7 mouse cellular contexts compared by ENCODE assay signal in the genomic region with DNA sequence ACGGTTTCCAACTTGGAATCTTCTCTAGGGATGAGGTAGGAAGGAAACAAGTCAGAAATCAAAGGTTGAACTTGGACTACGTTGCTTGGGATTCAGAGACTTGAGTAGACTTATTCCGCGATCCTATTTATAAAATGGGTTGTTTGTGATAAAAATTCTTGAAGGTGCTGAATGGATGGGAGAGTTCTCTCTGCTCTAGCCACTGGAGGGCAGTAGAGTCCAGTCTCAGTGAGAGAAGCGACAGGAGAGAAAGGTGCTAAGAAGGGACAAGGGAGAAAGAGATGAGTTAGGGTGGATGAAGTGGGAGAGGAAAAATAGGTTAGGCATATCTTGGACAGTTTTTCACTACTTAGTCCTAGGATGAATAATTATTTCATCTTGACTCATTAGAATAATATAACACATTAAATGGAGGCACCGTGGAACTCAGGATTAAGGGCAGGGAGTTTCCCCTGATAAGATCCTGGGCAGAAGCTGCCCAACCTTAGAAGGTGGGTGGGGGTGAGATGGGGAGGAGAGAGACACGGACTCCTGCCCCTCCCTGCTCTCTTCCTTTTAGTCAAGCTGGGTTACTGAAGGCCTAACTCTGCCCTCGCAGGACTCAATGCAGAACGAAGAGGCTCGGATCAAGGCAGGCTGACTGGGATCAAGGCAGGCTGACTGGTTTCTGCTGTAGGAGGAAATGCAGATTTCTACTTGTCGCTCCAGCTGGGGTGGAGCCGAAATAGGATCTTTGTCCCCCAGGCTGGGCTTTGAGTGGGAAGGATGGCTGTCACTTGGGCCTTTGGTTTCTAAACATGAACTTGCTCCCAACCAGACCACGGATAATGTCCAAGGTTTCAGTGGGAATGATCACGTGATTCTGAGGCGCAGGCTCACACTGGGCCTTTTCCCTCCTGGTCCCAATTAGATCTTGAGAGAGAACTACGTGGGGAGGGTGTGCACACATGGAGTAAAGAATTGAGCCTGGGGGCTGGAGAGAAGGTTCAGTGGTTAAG. TPM values are rescaled to one million over a fixed set of nuclear protein-coding genes. Genes with fewer than 3 reads are reported as not detected.
DNase-seq lines count a peak whose midpoint lies in the region; ATAC-seq and TF ChIP-seq lines count a peak whose summit lies in the region.

No protein-coding gene starts in this region.

- intact Hi-C loops in left cerebral cortex, adult 2 months (cut with DNase I) = loop anchor here (1.0 to 10.0 kb wide), 3 partner anchors 50 to 203 kb away; a partner anchor contains a TSS

- 32% methylated on average over 16 of the region's 16 CpGs for WGBS in forebrain, postnatal 0 days
- 31% methylated on average over 16 of the region's 16 CpGs for WGBS in hindbrain, postnatal 0 days
- WGBS in macrophage (ENCODE audit: missing documents) = 53% methylated on average over 16 of the region's 16 CpGs

- TF ChIP-seq CTCF in forebrain, postnatal 0 days (IDR thresholded peaks at IDR 0.05; ENCODE audit: low read depth) = peak; percentile 88
- peak; percentile 90 for TF ChIP-seq CTCF in hindbrain, postnatal 0 days (IDR thresholded peaks at IDR 0.05; ENCODE audit: low read depth)
- TF ChIP-seq CTCF in left cerebral cortex, adult 2 months (IDR thresholded peaks at IDR 0.05) = peak; percentile 95

- no peaks in the 10 kb centered on the region for H3K27me3 ChIP-seq in forebrain, postnatal 0 days (ENCODE audit: insufficient read depth, low read length)
- H3K27me3 ChIP-seq in hindbrain, postnatal 0 days (ENCODE audit: insufficient read depth, low read length) = no peaks in the 10 kb centered on the region

- H3K79me2 ChIP-seq in macrophage (ENCODE audit: inconsistent target) = peaks cover 2% of the 10 kb centered on the region; the same call in 1 of the 2 replicates

- peak overlapping the region; percentile 42 for H3K4me3 ChIP-seq in forebrain, postnatal 0 days (ENCODE audit: low read depth, low read length)
- peak overlapping the region; percentile 55 for H3K4me3 ChIP-seq in hindbrain, postnatal 0 days (ENCODE audit: low read length)
- peak overlapping the region; percentile 59 for H3K4me3 ChIP-seq in left cerebral cortex, adult 2 months
- H3K4me3 ChIP-seq in macrophage (ENCODE audit: inconsistent target) = peak overlapping the region; percentile 23

- peak overlapping the region; percentile 82 for H3K27ac ChIP-seq in forebrain, postnatal 0 days (ENCODE audit: low read depth, low read length)
- peak overlapping the region; percentile 80 for H3K27ac ChIP-seq in hindbrain, postnatal 0 days
- H3K27ac ChIP-seq in left cerebral cortex, adult 2 months = peak overlapping the region; percentile 97
- H3K27ac ChIP-seq in macrophage = no peak overlapping the region

- DNase-seq in ZHBTc4 (ENCODE audit: low read depth, low spot score) = peak; percentile 88
- peak; percentile 76 for DNase-seq in cerebellum, adult 8-10 months
- peak; percentile 91 for DNase-seq in forebrain, postnatal 0 days
- DNase-seq in hindbrain, postnatal 0 days (ENCODE audit: low spot score) = peak; percentile 88
- DNase-seq in left cerebral cortex, adult 2 months (ENCODE audit: extremely low spot score in 1 of 2, low spot score in 2 of 2) = peak; percentile 65 to 72
- peak; percentile 65 for DNase-seq in right cerebral cortex, postnatal 14 days

- H3K9ac ChIP-seq in forebrain, postnatal 0 days = peak overlapping the region; percentile 51
- H3K9ac ChIP-seq in hindbrain, postnatal 0 days (replicated peaks; ENCODE audit: low read length) = peak overlapping the region; percentile 64

- ATAC-seq in forebrain, postnatal 0 days = peak; percentile 76
- peak; percentile 59; the same call in 1 of the 2 replicates for ATAC-seq in hindbrain, postnatal 0 days

- H3K9me3 ChIP-seq in forebrain, postnatal 0 days (ENCODE audit: low read length) = no peaks in the 10 kb centered on the region
- no peaks in the 10 kb centered on the region for H3K9me3 ChIP-seq in hindbrain, postnatal 0 days (ENCODE audit: low read length)

- peaks cover 20% of the 10 kb centered on the region for H3K36me3 ChIP-seq in forebrain, postnatal 0 days (ENCODE audit: insufficient read depth)
- H3K36me3 ChIP-seq in hindbrain, postnatal 0 days (ENCODE audit: insufficient read depth, low read length) = peaks cover 3% of the 10 kb centered on the region; the same call in 1 of the 2 replicates
- peaks cover 28% of the 10 kb centered on the region; the same call in 1 of the 2 replicates for H3K36me3 ChIP-seq in macrophage (ENCODE audit: inconsistent target)

- H3K4me1 ChIP-seq in forebrain, postnatal 0 days (ENCODE audit: insufficient read depth) = no peaks in the 10 kb centered on the region
- H3K4me1 ChIP-seq in hindbrain, postnatal 0 days (ENCODE audit: insufficient read depth, low read length) = no peaks in the 10 kb centered on the region

- H3K4me2 ChIP-seq in forebrain, postnatal 0 days (ENCODE audit: low read depth) = peak overlapping the region; percentile 97
- H3K4me2 ChIP-seq in hindbrain, postnatal 0 days (ENCODE audit: low read depth, low read length) = peak overlapping the region; percentile 86

RNA-seq across cellular contexts. Expression of a gene that starts 0.8 kb away (rescaled TPM):
- 4.3 and 5.0 TPM in 2 replicates for total RNA-seq in forebrain, postnatal 0 days (2014; rRNA removed)
- 5.1 and 6.9 TPM in 2 replicates for polyA plus RNA-seq in forebrain, postnatal 0 days (2015; fragmentation: Nextera tagmentation; extraction: Ambion mirVana)
- 4.3 and 5.1 TPM in 2 replicates for total RNA-seq in hindbrain, postnatal 0 days (2014; rRNA removed)
- polyA plus RNA-seq in hindbrain, postnatal 0 days (2015; fragmentation: Nextera tagmentation; extraction: Ambion mirVana) = 5.3 and 7.8 TPM in 2 replicates
- total RNA-seq in left cerebral cortex, adult 2 months (2021) = 1 to 10 TPM; 6.2 to 7.1 TPM
- total RNA-seq in macrophage (2018; cell fraction: chromatin; rRNA removed) = under 1 TPM in 2 of 26 experiments, not detected in 24; 0.57 to 0.70 TPM
- under 1 TPM in 18 of 26 experiments, not detected in 8; 0.05 to 0.37 (median 0.14) TPM for total RNA-seq in macrophage (2018; cell fraction: cytosol; rRNA removed)
- total RNA-seq in macrophage (2018; cell fraction: nucleus; rRNA removed) = under 1 TPM in 2 of 26 experiments, not detected in 24; 0.30 to 0.43 TPM
- 0.11 TPM in 1 of 3 replicates, not detected in the others for polyA plus RNA-seq in macrophage (2018)

RNA-seq across cellular contexts. Expression of a gene that starts 8.5 kb away (rescaled TPM):
- 1.0 and 2.0 TPM in 2 replicates for total RNA-seq in forebrain, postnatal 0 days (2014; rRNA removed)
- polyA plus RNA-seq in forebrain, postnatal 0 days (2015; fragmentation: Nextera tagmentation; extraction: Ambion mirVana) = 1.3 and 1.8 TPM in 2 replicates
- total RNA-seq in hindbrain, postnatal 0 days (2014; rRNA removed) = 2.8 and 5.0 TPM in 2 replicates
- polyA plus RNA-seq in hindbrain, postnatal 0 days (2015; fragmentation: Nextera tagmentation; extraction: Ambion mirVana) = 3.8 and 4.9 TPM in 2 replicates
- 1 to 10 TPM; 3.0 to 3.1 TPM for total RNA-seq in left cerebral cortex, adult 2 months (2021)
- 10 to 100 TPM in 20 of 26 experiments, 1 to 10 TPM in 6; 3.4 to 39.1 (median 20.3) TPM for total RNA-seq in macrophage (2018; cell fraction: chromatin; rRNA removed)
- 10 to 100 TPM; 13.0 to 64.3 (median 29.2) TPM for total RNA-seq in macrophage (2018; cell fraction: cytosol; rRNA removed)
- total RNA-seq in macrophage (2018; cell fraction: nucleus; rRNA removed) = 100 to 1,000 TPM in 4 of 26 experiments, 10 to 100 TPM in 22; 23.6 to 124 (median 49.3) TPM
- 14.3 to 25.8 TPM (median 18.7 TPM) in 3 replicates for polyA plus RNA-seq in macrophage (2018)

RNA-seq across cellular contexts. Expression of a gene that starts 15.9 kb away (rescaled TPM):
- 18.2 and 27.0 TPM in 2 replicates for total RNA-seq in forebrain, postnatal 0 days (2014; rRNA removed)
- polyA plus RNA-seq in forebrain, postnatal 0 days (2015; fragmentation: Nextera tagmentation; extraction: Ambion mirVana) = 143 and 146 TPM in 2 replicates
- total RNA-seq in hindbrain, postnatal 0 days (2014; rRNA removed) = 11.9 and 13.1 TPM in 2 replicates
- 136 and 140 TPM in 2 replicates for polyA plus RNA-seq in hindbrain, postnatal 0 days (2015; fragmentation: Nextera tagmentation; extraction: Ambion mirVana)
- total RNA-seq in left cerebral cortex, adult 2 months (2021) = 100 to 1,000 TPM; 186 to 191 TPM
- 10 to 100 TPM in 18 of 26 experiments, 1 to 10 TPM in 8; 3.8 to 25.5 (median 14.3) TPM for total RNA-seq in macrophage (2018; cell fraction: chromatin; rRNA removed)
- total RNA-seq in macrophage (2018; cell fraction: cytosol; rRNA removed) = 10 to 100 TPM; 35.1 to 93.2 (median 45.5) TPM
- 10 to 100 TPM in 25 of 26 experiments, 1 to 10 TPM in 1; 8.1 to 25.0 (median 14.7) TPM for total RNA-seq in macrophage (2018; cell fraction: nucleus; rRNA removed)
- 47.7 to 119 TPM (median 64.5 TPM) in 3 replicates for polyA plus RNA-seq in macrophage (2018)

RNA-seq across cellular contexts. Expression of a gene that starts 16.0 kb away (rescaled TPM):
- total RNA-seq in forebrain, postnatal 0 days (2014; rRNA removed) = 44.9 and 47.6 TPM in 2 replicates
- 42.1 and 48.1 TPM in 2 replicates for polyA plus RNA-seq in forebrain, postnatal 0 days (2015; fragmentation: Nextera tagmentation; extraction: Ambion mirVana)
- total RNA-seq in hindbrain, postnatal 0 days (2014; rRNA removed) = 49.0 and 51.8 TPM in 2 replicates
- polyA plus RNA-seq in hindbrain, postnatal 0 days (2015; fragmentation: Nextera tagmentation; extraction: Ambion mirVana) = 44.7 and 45.9 TPM in 2 replicates
- total RNA-seq in left cerebral cortex, adult 2 months (2021) = 10 to 100 TPM; 43.3 to 44.3 TPM
- 10 to 100 TPM in 21 of 26 experiments, 1 to 10 TPM in 5; 5.9 to 45.0 (median 24.5) TPM for total RNA-seq in macrophage (2018; cell fraction: chromatin; rRNA removed)
- total RNA-seq in macrophage (2018; cell fraction: cytosol; rRNA removed) = 10 to 100 TPM; 15.4 to 29.7 (median 23.1) TPM
- 10 to 100 TPM in 25 of 26 experiments, 1 to 10 TPM in 1; 9.3 to 38.6 (median 21.3) TPM for total RNA-seq in macrophage (2018; cell fraction: nucleus; rRNA removed)
- polyA plus RNA-seq in macrophage (2018) = 17.3 to 23.1 TPM (median 22.3 TPM) in 3 replicates

RNA-seq across cellular contexts. Expression of a gene that starts 27.3 kb away (rescaled TPM):
- 0.69 and 0.81 TPM in 2 replicates for total RNA-seq in forebrain, postnatal 0 days (2014; rRNA removed)
- polyA plus RNA-seq in forebrain, postnatal 0 days (2015; fragmentation: Nextera tagmentation; extraction: Ambion mirVana) = 0.53 and 0.65 TPM in 2 replicates
- total RNA-seq in hindbrain, postnatal 0 days (2014; rRNA removed) = 0.52 and 1.3 TPM in 2 replicates
- 0.77 and 0.84 TPM in 2 replicates for polyA plus RNA-seq in hindbrain, postnatal 0 days (2015; fragmentation: Nextera tagmentation; extraction: Ambion mirVana)
- total RNA-seq in left cerebral cortex, adult 2 months (2021) = 1 to 10 TPM; 2.0 to 2.2 TPM
- total RNA-seq in macrophage (2018; cell fraction: chromatin; rRNA removed) = 100 to 1,000 TPM; 134 to 533 (median 366) TPM
- total RNA-seq in macrophage (2018; cell fraction: cytosol; rRNA removed) = 100 to 1,000 TPM in 23 of 26 experiments, 10 to 100 TPM in 3; 87.2 to 172 (median 137) TPM
- total RNA-seq in macrophage (2018; cell fraction: nucleus; rRNA removed) = 100 to 1,000 TPM; 143 to 504 (median 375) TPM
- 119 to 178 TPM (median 125 TPM) in 3 replicates for polyA plus RNA-seq in macrophage (2018)
